Mouse (Mus musculus): ENCODE measurements around the gene Srxn1. TPM values are rescaled to one million over a fixed set of nuclear protein-coding genes. Genes with fewer than 3 reads are reported as not detected.

Gene Srxn1
- polyA plus RNA-seq, 1 experiment from 2014 or later = 23.6 TPM

- peak; percentile 27 for DNase-seq (ENCODE audit: low spot score)
These were observed 16.2 kb upstream of the Srxn1 start for GRCm38 (mm10) chr2:152089078-152089477.

- DNase-seq (ENCODE audit: low spot score) = no peak
These were observed 15.7 kb upstream of the Srxn1 start for GRCm38 (mm10) chr2:152089581-152089980.

DNA sequence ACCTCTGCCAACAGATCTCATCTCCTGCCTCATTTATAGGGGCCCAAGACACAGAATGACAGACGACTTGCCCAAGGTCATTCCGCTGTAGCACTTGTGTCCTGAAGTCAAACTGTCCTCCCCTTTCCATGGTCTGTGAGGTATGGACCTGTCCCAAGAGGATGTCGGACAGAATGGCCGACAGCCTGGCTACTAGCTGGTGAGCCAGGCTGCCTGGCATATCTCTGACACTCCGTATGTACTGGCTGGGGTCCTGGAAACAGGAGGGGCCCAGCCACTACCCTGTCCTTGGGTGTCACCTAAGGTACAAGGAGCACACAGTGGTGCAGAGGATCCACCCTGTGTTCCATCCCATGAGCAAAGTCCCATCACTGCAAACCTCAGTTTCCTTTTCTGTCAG lies 14.8 kb upstream of the Srxn1 start:
- no peak for DNase-seq (ENCODE audit: low spot score)

DNA sequence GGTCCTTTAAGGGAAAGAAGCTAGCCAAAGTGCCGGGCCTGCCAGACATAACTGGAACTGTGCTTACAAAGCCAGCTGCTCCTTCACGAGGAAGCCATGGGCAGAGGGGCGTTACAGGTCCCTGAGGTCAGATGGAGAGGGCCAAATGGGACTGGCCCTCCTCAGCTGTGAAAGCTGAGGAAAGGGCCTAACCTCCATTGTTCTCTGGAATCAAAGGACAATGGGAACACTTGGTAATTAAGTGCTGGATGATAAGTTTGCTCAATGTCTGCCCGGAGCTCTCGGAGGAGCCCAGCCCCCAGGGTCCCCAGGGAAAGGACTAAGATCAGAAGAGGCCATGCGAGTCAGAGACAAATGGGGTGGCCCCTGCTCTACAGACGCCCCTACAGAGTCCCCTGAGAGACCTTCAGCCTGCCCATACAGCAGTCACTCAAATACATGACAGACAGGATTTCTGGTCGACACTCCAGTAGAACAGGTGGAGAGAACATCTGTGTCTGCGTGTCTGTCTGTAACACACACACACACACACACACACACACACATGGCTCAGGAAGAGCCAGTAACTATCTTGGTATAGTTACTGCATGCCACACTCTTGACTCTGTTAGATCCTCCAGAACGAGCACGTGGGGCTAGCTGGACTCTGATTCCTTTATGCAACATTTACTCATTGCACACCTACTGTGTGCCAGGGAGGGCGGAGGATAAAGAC lies 13.8 kb upstream of the Srxn1 start:
- no peak for DNase-seq (ENCODE audit: low spot score)

DNA sequence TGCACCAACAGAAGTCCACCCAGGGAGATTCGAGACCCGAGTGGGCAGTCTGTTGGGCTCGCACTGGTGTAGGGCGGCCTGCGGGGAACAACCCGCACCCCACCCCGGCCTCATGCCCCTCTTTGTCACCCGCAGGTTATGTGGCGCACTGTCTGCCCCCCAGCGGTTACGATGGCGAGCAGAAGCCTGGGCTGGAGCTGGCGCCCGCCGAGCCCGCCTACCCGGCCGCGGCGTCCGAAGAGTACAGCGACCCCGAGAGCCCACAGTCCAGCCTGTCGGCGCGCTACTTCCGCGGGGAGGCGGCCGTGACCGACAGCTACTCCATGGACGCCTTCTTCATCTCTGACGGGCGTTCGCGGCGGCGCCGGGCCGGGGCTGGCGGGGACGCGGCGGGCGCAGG lies 12.4 kb upstream of the Srxn1 start:
- DNase-seq (ENCODE audit: low spot score) = no peak

DNA sequence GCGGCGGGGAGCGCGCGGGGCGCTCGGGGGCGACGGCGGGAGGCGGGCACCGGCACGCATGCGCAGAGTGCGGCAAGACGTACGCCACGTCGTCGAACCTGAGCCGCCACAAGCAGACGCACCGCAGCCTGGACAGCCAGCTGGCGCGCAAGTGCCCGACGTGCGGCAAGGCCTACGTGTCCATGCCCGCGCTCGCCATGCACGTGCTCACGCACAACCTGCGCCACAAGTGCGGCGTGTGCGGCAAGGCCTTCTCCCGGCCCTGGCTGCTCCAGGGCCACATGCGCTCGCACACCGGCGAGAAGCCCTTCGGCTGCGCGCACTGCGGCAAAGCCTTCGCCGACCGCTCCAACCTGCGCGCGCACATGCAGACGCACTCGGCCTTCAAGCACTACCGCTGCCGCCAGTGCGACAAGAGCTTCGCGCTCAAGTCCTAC lies 11.9 kb upstream of the Srxn1 start:
- DNase-seq (ENCODE audit: low spot score) = peak; percentile 13

DNA sequence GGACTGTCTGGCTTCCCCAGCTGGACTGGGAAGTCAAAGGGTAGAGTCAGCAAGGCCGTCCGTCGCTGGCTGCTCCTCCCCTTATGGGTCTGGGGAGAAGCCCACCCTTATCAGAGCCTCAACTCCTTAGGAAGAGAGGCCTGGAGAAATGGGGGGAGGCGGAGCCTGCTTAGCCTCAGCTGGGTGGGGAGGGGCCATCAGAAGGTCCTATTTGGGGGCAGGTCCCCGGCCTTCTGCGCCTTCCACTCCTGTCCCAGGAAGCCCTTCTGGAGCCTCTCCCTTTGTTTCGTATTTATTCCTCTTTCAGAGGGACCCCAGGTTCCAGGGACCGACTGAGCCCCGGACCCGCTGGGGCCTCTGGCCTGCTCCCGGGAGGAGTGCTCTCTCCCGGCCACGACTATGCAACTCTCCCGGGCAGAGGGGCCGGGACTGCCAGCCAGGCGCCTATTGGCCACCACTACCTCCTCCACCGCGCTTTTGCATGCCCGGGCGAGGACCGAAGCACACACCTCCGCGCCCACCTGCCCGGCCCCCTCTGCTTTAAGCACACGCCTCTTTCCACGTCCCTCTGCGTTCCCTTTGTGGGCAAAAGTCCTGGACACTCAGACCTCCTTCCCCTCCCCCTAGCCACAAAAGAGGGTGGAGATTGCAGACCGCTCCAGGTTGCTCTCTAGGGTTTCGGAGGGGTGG lies 10.3 kb upstream of the Srxn1 start:
- no peak for DNase-seq (ENCODE audit: low spot score)

- no peak for DNase-seq (ENCODE audit: low spot score)
These were observed 8.4 kb upstream of the Srxn1 start for GRCm38 (mm10) chr2:152096922-152097321.

- no peak for DNase-seq (ENCODE audit: low spot score)
These were observed 7.4 kb upstream of the Srxn1 start for GRCm38 (mm10) chr2:152097916-152098315.

DNA sequence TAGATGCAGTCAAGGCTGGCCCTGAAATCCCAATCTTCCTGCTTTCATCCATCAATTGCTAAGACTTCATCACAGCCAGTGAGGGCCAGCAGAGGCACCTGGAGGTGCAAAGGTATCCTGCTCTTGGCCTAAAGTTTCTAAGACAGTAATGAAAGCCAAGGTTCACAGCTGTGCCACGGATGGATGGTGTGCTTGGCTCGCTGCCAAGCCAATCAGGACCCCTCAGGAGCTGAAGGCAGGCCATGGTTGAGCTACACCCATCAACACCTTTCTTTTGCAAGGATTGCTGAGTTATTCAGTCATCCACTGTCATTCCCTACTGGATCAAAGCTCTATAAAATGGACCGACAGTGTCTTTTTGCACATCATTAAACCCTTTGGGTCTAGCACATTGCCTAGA lies 5.8 kb upstream of the Srxn1 start:
- DNase-seq (ENCODE audit: low spot score) = no peak

- DNase-seq (ENCODE audit: low spot score) = no peak
These were observed 3.6 kb upstream of the Srxn1 start for GRCm38 (mm10) chr2:152101761-152102160.

DNA sequence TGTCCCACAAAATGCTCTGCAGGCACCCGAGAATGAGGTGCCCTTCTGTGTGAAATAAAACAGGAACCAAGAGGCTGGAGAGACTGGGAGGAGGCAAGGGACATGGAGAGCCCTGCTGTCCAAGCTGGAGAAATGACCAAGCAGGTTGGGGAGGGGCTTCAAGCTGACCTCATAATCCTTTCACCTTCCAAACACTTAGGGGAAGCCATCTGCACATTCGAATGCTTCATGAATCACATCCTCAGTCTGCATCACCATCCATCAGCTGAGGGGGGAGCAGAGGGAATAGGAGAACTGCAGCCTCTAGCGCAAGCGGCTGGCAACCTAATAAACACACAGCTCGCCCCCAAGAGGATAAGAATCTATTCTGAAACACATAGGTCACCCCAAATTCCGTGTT lies 2.9 kb upstream of the Srxn1 start:
- DNase-seq (ENCODE audit: low spot score) = no peak

GRCm38 (mm10) chr2:152104711-152105317 lies 502 bp upstream of the Srxn1 start:
- no peak for DNase-seq (ENCODE audit: low spot score)

DNA sequence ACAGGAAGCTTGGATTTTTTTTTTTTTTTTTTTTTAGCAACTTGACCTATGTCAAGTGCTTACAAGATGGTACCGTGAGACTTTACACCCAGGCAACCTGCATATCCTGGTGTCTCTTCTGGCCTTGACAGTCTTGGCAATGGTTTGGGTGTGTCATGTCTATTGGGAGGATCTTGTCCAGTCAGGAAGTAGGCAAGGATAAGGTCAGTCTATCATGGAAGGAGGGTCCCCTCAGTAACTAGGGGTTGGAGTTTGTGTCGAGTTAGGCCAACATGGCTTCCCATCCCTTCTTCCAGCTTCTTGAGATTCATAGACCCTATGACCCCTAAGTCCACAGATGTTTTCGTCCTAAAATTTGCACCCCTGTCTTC lies 894 bp downstream of the Srxn1 start:
- no peak for DNase-seq (ENCODE audit: low spot score)

DNA sequence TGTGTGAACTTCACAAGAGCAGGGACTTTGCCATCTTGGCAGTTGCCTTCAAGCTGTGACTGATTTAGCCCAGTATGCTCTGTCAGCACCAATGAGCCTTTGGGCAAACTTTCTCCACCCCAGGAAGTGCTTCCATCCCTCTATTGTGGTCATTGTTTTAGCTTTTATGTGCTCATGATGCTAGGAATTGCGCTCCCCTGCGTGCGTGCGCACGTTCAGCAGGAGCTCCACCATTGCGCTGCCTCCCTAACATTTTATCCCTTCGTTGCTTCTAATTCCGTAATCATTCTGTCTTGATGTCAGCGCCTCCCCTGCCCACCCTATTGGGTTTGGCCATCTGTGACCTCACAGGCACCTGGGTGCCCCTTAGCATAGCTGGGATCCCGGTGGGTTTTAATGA lies 1.3 kb downstream of the Srxn1 start:
- no peak for DNase-seq (ENCODE audit: low spot score)

- DNase-seq (ENCODE audit: low spot score) = no peak
These were observed 3.4 kb downstream of the Srxn1 start for GRCm38 (mm10) chr2:152108702-152109101.

GRCm38 (mm10) chr2:152109386-152109785 lies 4.1 kb downstream of the Srxn1 start:
- no peak for DNase-seq (ENCODE audit: low spot score)

DNA sequence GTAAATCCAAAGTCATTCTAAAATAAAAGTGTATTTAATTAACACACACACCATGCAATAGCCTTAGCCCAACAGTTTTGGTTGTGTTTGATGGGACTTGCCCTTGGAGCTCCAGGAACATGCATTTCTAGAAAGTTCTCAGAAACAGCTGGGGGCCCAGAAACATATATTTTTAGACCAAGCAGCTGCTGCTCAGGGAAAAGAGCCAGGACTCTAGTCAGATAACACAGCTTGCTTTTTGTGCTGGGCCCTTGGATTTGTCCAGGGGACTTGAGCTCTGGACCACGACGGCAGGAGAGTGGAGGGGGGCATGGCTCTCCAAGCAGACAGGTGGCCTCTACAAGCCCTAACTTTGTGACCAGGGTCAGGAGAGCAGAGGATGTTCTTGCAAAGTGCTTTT lies 6.0 kb downstream of the Srxn1 start:
- DNase-seq (ENCODE audit: low spot score) = no peak

DNA sequence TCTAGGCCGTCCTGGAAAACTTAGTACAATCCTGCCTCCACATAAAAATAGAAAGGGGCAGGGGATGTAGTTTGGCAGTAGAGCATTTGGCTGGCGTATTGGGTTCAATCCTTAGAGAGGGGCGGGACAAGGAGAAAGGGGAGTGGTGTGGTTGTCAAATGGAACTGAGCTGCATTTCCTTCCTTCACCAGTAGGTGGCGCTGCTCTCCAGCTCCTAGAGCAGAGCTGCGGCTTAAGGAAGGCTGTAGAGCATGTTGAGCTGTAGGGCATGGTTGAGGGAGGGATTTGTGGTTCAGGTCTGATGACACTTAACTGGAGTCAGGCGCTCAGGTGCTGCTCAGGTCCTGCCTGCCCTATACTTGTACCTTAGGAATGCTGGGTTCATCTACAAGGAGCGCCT lies 6.6 kb downstream of the Srxn1 start:
- peak; percentile 87 for DNase-seq (ENCODE audit: low spot score)

DNA sequence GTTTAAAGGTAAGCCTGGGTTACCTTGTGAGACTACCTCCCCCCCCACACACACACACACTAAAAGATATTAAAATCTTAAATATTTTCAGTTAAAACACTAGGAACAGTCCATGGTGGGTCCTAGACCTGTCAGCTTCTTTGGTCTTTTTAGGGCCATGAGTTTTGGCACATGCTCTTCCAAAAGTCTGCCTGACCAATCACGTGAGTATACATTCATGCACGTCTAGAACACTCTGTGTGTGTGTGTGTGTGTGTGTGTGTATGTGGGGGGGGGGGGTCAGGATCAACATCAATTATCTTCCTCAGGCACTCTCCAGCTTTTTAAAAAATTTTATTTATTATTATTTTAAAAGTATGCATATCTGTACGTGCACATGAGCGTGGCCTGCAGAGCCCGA lies 7.2 kb downstream of the Srxn1 start:
- DNase-seq (ENCODE audit: low spot score) = no peak

DNA sequence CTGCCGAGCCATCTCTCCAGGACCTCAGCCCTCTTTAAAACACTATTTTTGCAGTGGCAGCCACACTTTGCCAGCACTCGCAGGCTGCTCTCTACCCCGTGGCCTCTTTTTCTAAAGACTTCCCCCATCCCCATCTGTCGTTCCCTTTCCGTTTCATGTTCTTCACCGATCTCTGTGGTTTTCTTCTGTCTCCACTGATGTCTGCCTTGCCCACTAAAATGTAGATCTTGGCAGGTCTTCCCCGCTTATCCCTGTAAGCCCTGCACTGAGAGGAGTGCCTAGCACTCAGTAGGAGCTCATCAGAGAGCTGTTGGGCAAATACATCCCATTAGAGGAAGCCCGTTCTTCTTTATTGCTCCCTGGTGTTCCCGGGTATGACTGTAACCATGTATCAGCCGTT lies 7.7 kb downstream of the Srxn1 start:
- no peak for DNase-seq (ENCODE audit: low spot score)

DNA sequence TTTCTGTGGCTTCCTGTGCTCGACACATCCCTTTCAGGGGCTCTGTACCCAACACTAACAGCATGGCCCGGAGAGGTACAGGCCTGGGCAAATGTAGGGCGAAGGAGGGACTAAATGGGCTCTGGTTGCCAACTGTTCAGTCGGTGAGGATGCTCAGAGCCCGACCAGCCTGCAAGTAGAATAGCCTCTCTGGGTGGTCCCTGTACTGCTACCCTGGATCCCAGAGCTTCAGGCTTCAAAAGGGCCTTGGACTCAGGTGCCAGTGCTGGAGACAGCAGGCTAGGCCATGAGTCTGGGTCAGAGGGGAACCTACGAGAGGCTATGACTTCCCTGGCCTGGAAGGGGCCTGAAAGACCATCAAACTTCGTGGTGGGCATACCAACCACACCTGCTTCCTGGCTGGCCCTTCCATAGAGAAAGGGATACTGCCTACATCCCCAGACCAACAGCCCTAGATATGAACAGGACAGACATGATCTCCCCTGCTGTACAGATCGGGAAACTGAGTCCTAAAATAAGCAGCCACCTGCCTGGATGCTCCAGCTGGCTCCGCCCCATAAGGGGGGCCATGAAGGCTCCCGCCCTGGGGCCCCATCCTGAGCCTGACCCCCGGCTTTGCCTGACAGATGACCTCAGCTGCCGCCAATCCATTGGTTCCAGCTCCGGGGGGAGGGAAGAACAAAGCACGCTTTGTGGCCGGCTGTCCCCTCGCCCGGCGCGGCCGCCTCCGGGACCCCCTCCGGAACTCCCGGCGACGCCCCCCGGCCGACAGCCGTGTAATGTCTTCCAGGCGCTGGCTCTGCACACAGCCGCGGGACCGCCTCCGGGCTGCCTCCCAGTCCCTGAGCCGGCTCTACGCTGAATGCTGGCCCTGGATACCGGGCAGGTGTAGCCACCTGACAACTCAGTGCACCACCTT lies 9.0 kb downstream of the Srxn1 start:
- DNase-seq (ENCODE audit: low spot score) = no peak
